Mouse (Mus musculus) urinary bladder, postnatal 0 days (tissue): Measurements from ENCODE around the gene Lhfp. TPM values are rescaled to one million over a fixed set of nuclear protein-coding genes. Genes with fewer than 3 reads are reported as not detected.

Source experiments
- polyA plus RNA-seq: library from polyadenylated mRNA; unstranded; fragments of >200 nt; fragmentation: Nextera tagmentation; extraction: Ambion mirVana; gene quantifications from 2 replicates; pipeline ENCODE4 v1.2.1, GENCODE M21; 2015

Lhfp gene
- 110 and 126 TPM in 2 replicates for polyA plus RNA-seq

GRCm38 (mm10) chr3:53041411-53042239 is at the start of gene Lhfp:
Gene Lhfp (plus strand): TSS chr3:53041528.

DNA sequence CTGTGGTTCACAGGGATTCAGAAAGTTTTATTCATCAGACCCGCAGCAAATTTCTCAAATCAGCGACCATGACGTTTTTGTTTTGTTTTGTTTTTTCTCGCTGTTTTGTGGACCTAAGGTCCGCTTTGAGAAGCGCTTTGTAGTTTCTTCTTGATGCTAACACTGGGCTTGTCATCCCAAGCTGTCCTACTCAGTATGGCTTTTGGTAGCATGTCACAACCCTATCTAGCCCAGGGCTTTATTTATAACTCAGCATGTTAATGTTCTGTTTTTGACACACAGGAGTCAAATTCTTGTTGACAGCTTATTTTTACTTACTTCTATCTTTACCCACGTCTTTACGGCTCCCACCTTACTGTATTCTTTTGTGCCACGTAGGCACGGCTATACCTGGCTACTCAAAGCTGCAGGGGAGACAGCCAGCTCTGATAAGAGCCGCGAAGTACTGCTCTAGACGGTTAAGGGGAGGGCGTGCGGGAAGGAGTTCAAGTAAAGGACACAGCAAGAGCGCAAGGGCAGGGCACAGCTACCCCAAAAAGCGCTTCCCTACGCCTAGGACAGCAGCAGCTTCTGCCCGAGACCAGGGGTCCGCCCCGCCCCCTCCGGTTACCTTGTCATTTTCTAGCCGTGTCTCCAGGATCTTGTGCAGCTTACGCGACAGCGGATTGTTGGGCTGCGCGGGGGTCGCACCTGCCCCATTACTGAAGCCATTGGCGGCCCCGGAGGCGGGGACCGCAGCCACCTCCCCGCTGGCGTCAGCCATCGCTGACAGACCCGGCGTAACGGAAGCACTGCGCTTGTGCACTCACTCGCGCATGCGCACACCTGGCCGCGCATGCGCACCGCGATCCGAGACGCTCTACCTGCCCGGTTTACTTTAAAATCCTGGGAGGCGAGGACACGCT is 24.6 kb upstream of the Lhfp start, which contains the start of gene Cog6:
Cog6 (minus strand) TSS at position 802 of the 905 bp plus-strand sequence.

Other genes starting within 250 kb of the Lhfp start
- 23.4 and 25.3 TPM in 2 replicates for gene Cog6, start 24.3 kb upstream of the Lhfp start, polyA plus RNA-seq